Mouse (Mus musculus): ENCODE results near the gene Cphx3. TPM values are rescaled to one million over a fixed set of nuclear protein-coding genes. Genes with fewer than 3 reads are reported as not detected.
"Not testable (repeated sequence)": the region's sequence is repeated elsewhere in the genome, so short reads cannot be mapped to it uniquely, and the experiment has no call there.

The Cphx3 gene
- total RNA-seq (2014; rRNA removed) (0.55 and 0.74 TPM in 2 replicates), polyA plus RNA-seq (2012; rRNA removed) (0.45 TPM in 1 of 2 replicates, not detected in the other)

DNA sequence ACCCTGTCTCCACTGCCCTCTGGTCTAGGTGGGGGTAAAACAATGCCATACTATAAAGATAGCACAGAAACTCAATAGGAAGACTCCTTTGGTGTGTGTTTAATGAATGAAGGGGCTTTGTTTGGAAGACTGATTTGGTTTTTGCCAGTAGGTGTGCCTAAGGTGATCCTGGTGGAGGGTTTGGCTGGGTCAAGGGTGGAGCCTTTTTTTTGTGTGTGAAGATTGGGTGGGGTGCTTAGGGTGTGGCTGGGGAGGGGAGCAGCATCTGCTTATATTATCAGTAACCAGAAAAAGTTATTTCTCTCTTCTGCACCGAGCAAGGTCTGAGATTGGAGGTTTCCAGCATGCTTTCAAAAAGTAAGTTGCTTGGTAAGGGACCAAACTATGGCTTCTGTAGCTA lies at the start of gene Cphx3:
Gene Cphx3 (plus strand): TSS at position 301 of the 400 bp plus-strand sequence.
- H3K9ac ChIP-seq (ENCODE audit: low read depth, low read length); H3K79me2 ChIP-seq (ENCODE audit: control insufficient read depth, insufficient read depth, low read length); DNase-seq (ENCODE audit: extremely low read depth, low read depth, low spot score); H3K4me1 ChIP-seq (ENCODE audit: control insufficient read depth, insufficient read depth, low read length); H3K27ac ChIP-seq (replicated peaks; ENCODE audit: insufficient read depth, low read depth, low read length); H3K4me3 ChIP-seq (ENCODE audit: insufficient read depth, low read depth, low read length); H3K36me3 ChIP-seq (ENCODE audit: control insufficient read depth, insufficient read depth, low read length); H3K27me3 ChIP-seq (ENCODE audit: control insufficient read depth, insufficient read depth, low read length): not testable (repeated sequence)
- WGBS = no CpG with 5 or more reads among the region's 1 CpGs

DNA sequence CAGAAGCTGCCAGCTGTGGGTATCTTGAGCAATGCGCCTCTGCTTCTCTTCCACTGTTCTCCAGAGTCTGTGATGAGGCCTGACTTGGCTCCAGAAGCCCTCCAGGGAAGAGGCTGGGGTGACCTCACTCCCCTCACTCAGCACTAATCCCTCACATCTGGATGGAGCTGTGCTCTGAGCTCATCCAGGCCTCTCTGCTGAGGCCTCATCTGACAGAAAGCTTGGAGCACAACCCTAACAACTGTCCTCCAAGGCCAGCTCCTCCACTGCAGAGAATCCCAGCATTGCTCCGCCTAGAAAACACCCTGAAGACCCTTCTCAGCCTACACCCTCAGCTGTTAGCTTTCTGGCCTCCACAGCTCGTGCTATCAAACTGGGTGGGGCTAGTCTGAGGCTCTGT lies 47.7 kb upstream of the Cphx3 start:
- H3K4me1 ChIP-seq (ENCODE audit: control insufficient read depth, insufficient read depth, low read length); H3K9ac ChIP-seq (ENCODE audit: low read depth, low read length); DNase-seq (ENCODE audit: extremely low read depth, low read depth, low spot score); H3K27me3 ChIP-seq (ENCODE audit: control insufficient read depth, insufficient read depth, low read length); H3K4me3 ChIP-seq (ENCODE audit: insufficient read depth, low read depth, low read length); H3K79me2 ChIP-seq (ENCODE audit: control insufficient read depth, insufficient read depth, low read length); H3K36me3 ChIP-seq (ENCODE audit: control insufficient read depth, insufficient read depth, low read length); H3K27ac ChIP-seq (replicated peaks; ENCODE audit: insufficient read depth, low read depth, low read length): not testable (repeated sequence)
- no CpG with 5 or more reads among the region's 3 CpGs for WGBS

DNA sequence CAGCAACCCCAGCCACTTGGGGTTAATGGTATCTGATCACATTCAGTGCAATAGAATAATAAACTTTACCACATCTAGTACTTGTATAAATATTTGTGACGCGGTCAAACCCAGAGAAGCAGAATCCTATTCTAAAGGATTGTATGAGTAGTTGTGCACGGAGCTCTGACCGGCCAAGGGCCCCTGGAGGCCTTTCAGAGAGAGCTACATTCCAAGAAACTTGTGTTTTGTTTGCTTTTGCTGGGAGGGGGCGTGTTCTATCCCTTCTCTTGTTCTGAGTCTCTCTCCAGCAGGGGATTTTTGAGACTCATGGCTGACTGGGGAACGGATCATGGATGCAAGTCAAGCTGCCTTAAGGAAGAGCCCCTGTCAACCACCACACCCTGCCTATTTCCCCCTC lies 46.7 kb upstream of the Cphx3 start:
- not testable (repeated sequence) for H3K4me3 ChIP-seq (ENCODE audit: insufficient read depth, low read depth, low read length); H3K27ac ChIP-seq (replicated peaks; ENCODE audit: insufficient read depth, low read depth, low read length); DNase-seq (ENCODE audit: extremely low read depth, low read depth, low spot score); H3K27me3 ChIP-seq (ENCODE audit: control insufficient read depth, insufficient read depth, low read length); H3K79me2 ChIP-seq (ENCODE audit: control insufficient read depth, insufficient read depth, low read length); H3K9ac ChIP-seq (ENCODE audit: low read depth, low read length); H3K36me3 ChIP-seq (ENCODE audit: control insufficient read depth, insufficient read depth, low read length); H3K4me1 ChIP-seq (ENCODE audit: control insufficient read depth, insufficient read depth, low read length)
- no CpG with 5 or more reads among the region's 6 CpGs for WGBS

DNA sequence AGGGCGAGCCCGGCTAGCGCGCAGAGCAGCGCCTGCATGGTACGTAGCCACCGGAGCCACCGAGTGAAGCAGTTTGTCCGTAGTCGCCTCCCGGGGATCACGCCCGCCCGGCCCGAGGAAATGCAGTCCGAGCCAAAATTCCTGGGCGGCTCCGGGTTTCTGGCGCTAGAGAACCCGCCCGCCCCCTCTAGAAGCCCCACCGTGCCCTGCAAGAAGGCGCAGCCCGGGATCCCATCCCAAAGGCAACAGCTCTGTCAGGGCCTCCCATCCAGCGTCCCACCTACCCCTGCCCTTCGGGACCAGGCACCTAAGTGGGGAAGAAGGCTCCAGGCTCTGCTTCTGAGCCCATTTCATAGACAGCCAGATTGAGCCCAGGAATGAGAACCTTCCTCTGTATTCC lies 39.5 kb upstream of the Cphx3 start, which contains the start of gene Gm9780:
Gene Gm9780 (minus strand): TSS at position 101 of the 400 bp plus-strand sequence.
- H3K79me2 ChIP-seq (ENCODE audit: control insufficient read depth, insufficient read depth, low read length); H3K4me1 ChIP-seq (ENCODE audit: control insufficient read depth, insufficient read depth, low read length); H3K27me3 ChIP-seq (ENCODE audit: control insufficient read depth, insufficient read depth, low read length); H3K27ac ChIP-seq (replicated peaks; ENCODE audit: insufficient read depth, low read depth, low read length); H3K36me3 ChIP-seq (ENCODE audit: control insufficient read depth, insufficient read depth, low read length); H3K4me3 ChIP-seq (ENCODE audit: insufficient read depth, low read depth, low read length); H3K9ac ChIP-seq (ENCODE audit: low read depth, low read length); DNase-seq (ENCODE audit: extremely low read depth, low read depth, low spot score): not testable (repeated sequence)
- no CpG with 5 or more reads among the region's 26 CpGs for WGBS

DNA sequence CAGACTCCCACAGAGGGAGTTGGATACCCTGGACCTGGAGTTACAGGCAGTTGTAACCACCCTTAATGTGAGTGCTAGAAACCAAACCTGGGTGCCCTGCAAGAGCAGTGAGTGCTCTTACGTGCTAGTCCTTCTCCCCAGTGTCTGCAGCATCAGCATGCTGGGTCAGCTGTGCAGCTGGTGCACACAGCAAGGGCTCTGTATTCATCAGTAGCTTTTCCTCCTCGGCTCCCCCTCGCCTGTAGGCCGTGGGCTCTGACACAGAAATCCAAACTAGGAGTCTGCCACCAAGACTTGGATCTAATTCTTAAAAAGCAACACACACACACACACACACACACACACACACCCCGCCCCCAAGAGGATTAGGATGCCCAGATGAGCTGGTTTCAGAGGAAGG lies 37.1 kb upstream of the Cphx3 start:
- H3K27me3 ChIP-seq (ENCODE audit: control insufficient read depth, insufficient read depth, low read length); H3K36me3 ChIP-seq (ENCODE audit: control insufficient read depth, insufficient read depth, low read length); H3K9ac ChIP-seq (ENCODE audit: low read depth, low read length); DNase-seq (ENCODE audit: extremely low read depth, low read depth, low spot score); H3K4me3 ChIP-seq (ENCODE audit: insufficient read depth, low read depth, low read length); H3K79me2 ChIP-seq (ENCODE audit: control insufficient read depth, insufficient read depth, low read length); H3K27ac ChIP-seq (replicated peaks; ENCODE audit: insufficient read depth, low read depth, low read length); H3K4me1 ChIP-seq (ENCODE audit: control insufficient read depth, insufficient read depth, low read length): not testable (repeated sequence)
- WGBS = no CpG with 5 or more reads among the region's 5 CpGs

DNA sequence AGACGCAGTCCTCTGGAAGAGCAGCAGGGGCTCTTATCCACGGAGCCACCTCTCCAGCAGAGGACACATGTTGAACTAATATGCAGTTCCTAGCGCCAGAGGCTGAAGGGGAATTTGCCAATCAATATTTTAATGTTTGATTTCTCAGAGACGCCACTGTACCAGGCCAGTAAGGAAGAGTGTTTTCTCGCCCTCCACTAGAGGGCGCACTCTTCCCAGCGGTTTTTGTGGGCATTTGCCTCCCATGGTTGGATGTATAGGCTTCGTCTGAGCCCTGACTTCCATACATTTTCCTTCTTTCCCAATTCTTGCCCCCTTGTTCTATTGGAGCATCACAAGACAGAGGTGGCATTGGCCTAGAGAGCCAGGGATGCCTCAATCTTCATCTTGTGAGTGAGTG lies 35.1 kb upstream of the Cphx3 start:
- not testable (repeated sequence) for H3K4me3 ChIP-seq (ENCODE audit: insufficient read depth, low read depth, low read length)

DNA sequence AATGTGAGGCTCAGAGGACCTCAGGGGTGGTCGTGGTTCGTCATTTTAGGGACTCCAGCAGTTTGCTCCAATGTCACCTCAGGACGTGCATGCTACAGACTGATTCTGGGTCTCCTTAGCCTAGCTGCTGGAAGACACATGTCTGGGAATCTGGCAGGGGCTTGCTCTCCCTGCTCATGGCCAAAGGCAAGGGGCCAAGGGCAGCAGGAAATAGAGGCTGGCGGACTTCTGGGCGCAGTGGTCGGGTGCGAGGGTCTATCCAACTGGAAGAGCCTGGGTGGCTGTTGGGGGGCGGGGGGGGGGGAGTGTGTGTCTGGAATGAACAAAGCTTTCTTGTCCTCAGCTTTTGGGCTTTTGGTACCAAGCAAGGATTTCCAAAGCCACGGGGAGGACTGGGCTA lies 33.3 kb upstream of the Cphx3 start:
- WGBS = no CpG with 5 or more reads among the region's 9 CpGs
- not testable (repeated sequence) for H3K36me3 ChIP-seq (ENCODE audit: control insufficient read depth, insufficient read depth, low read length)

More for the DNA sequence above, 35.1 kb upstream of the Cphx3 start:
- H3K9ac ChIP-seq (ENCODE audit: low read depth, low read length); H3K27ac ChIP-seq (replicated peaks; ENCODE audit: insufficient read depth, low read depth, low read length); DNase-seq (ENCODE audit: extremely low read depth, low read depth, low spot score); H3K27me3 ChIP-seq (ENCODE audit: control insufficient read depth, insufficient read depth, low read length); H3K79me2 ChIP-seq (ENCODE audit: control insufficient read depth, insufficient read depth, low read length); H3K4me1 ChIP-seq (ENCODE audit: control insufficient read depth, insufficient read depth, low read length); H3K36me3 ChIP-seq (ENCODE audit: control insufficient read depth, insufficient read depth, low read length): not testable (repeated sequence)
- no CpG with 5 or more reads among the region's 8 CpGs for WGBS

DNA sequence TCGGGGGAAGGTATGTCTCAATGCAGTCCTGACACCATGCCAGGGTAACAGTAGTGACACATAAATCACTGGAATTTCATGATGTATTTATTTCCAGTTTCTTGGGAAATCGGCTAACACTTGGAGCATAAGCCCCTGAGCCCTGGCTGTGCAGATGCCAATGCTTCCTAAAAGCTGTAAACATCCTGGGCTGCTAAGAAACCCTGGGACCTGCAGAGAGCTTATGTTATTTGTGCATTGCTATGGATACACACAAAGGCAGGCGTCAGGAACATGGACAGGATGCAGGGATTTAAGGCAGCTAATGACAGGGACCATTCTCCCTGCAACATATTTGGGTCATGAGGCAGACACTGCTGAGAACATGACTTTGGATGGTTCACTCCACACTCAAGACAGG lies 23.9 kb upstream of the Cphx3 start:
- not testable (repeated sequence) for H3K4me3 ChIP-seq (ENCODE audit: insufficient read depth, low read depth, low read length); H3K4me1 ChIP-seq (ENCODE audit: control insufficient read depth, insufficient read depth, low read length); DNase-seq (ENCODE audit: extremely low read depth, low read depth, low spot score); H3K27ac ChIP-seq (replicated peaks; ENCODE audit: insufficient read depth, low read depth, low read length); H3K27me3 ChIP-seq (ENCODE audit: control insufficient read depth, insufficient read depth, low read length); H3K79me2 ChIP-seq (ENCODE audit: control insufficient read depth, insufficient read depth, low read length); H3K36me3 ChIP-seq (ENCODE audit: control insufficient read depth, insufficient read depth, low read length); H3K9ac ChIP-seq (ENCODE audit: low read depth, low read length)
- WGBS = no CpG with 5 or more reads among the region's 3 CpGs

More for the DNA sequence above, 33.3 kb upstream of the Cphx3 start:
- not testable (repeated sequence) for DNase-seq (ENCODE audit: extremely low read depth, low read depth, low spot score); H3K79me2 ChIP-seq (ENCODE audit: control insufficient read depth, insufficient read depth, low read length); H3K27me3 ChIP-seq (ENCODE audit: control insufficient read depth, insufficient read depth, low read length); H3K27ac ChIP-seq (replicated peaks; ENCODE audit: insufficient read depth, low read depth, low read length); H3K4me1 ChIP-seq (ENCODE audit: control insufficient read depth, insufficient read depth, low read length); H3K4me3 ChIP-seq (ENCODE audit: insufficient read depth, low read depth, low read length); H3K9ac ChIP-seq (ENCODE audit: low read depth, low read length)

DNA sequence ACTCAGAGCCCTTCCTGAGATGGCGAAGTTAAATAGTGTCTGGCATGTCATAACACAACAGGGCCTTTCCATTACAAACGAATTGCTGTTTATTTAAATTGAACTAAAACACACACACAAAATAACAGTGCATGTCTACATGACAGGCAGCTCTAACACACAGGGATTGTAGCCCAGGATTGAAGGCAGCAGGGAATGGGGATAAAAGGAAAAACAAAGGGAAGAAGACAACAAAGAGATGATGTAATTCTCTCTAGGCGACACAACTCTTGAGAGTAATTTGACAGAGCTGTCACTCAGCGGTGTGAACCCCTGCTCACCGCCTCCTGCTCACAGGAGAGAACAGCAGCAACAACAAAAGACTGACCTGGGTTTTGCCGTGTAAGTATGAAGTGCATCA lies 22.7 kb upstream of the Cphx3 start:
- H3K79me2 ChIP-seq (ENCODE audit: control insufficient read depth, insufficient read depth, low read length); H3K4me1 ChIP-seq (ENCODE audit: control insufficient read depth, insufficient read depth, low read length); H3K4me3 ChIP-seq (ENCODE audit: insufficient read depth, low read depth, low read length); H3K36me3 ChIP-seq (ENCODE audit: control insufficient read depth, insufficient read depth, low read length); DNase-seq (ENCODE audit: extremely low read depth, low read depth, low spot score); H3K9ac ChIP-seq (ENCODE audit: low read depth, low read length); H3K27ac ChIP-seq (replicated peaks; ENCODE audit: insufficient read depth, low read depth, low read length); H3K27me3 ChIP-seq (ENCODE audit: control insufficient read depth, insufficient read depth, low read length): not testable (repeated sequence)
- no CpG with 5 or more reads among the region's 6 CpGs for WGBS
